Mouse (Mus musculus) G1E (cell line): Measurements from ENCODE around the gene Mtln.

Experiments used
- CTCF ChIP-seq: IDR thresholded peaks from 2 replicates; pipeline ENCODE4 v1.5.1; 2012; ENCODE audit warnings: low read depth, low read length, inconsistent platforms, mixed read lengths
- GATA1 ChIP-seq: IDR thresholded peaks from 2 replicates; pipeline ENCODE4 v1.6.1; 2012; ENCODE audit warnings: borderline replicate concordance, low read length, inconsistent platforms, mixed read lengths
- POLR2AphosphoS5 ChIP-seq: IDR thresholded peaks from 2 replicates; pipeline ENCODE4 v1.6.1; 2012; ENCODE audit warnings: low read depth, low read length, inconsistent platforms; ENCODE audit not compliant: insufficient replicate concordance
- TAL1 ChIP-seq: conservative IDR thresholded peaks from 2 replicates; pipeline ENCODE4 v1.6.1; 2012; ENCODE audit warnings: low read depth, low read length, inconsistent platforms, mixed read lengths

- TF ChIP-seq CTCF: no peak
- TF ChIP-seq TAL1: no peak
- no peak for TF ChIP-seq POLR2AphosphoS5
- no peak for TF ChIP-seq GATA1
Measured at GRCm38 (mm10) chr2:127778451-127778850, 13.8 kb downstream of the Mtln start.
